Mouse (Mus musculus) bone marrow, adult 2 months (tissue): ENCODE results near the gene Ifnar2.

Experiments
- CTCF ChIP-seq: fragments of 200-500 bp; IDR thresholded peaks from 2 replicates; pipeline ENCODE4 v1.5.1; 2011; ENCODE audit warnings: low read length, control low read depth; ENCODE audit not compliant: control insufficient read depth, insufficient read depth
- POLR2A ChIP-seq: fragments of 200-500 bp; IDR thresholded peaks from 2 replicates; pipeline ENCODE4 v1.6.1; 2011; ENCODE audit warnings: low read depth, mild to moderate bottlenecking, control low read depth, low read length, borderline replicate concordance; ENCODE audit not compliant: control insufficient read depth

DNA sequence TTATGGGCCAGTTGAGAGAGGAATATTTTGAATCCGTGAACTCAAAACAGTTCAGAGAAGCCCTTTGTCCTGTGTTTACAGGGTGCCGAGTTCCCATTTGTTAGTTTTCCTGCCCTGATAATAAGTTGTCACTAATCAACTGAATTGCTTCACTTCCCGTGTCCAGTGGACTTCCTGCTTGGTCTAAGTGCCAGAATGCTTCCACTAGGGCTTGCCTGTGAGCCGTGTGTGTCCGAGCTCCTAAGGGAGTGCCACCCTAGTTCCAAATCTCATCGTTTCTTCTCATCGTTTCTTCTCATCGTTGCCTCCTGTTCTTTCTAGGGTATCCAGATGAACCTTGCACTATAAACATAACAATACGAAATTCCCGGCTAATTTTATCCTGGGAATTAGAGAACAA lies 13.0 kb downstream of the Ifnar2 start:
- TF ChIP-seq CTCF (no peak), POLR2A (no peak)
